Mouse (Mus musculus): ENCODE data around the gene Wscd2. TPM values are rescaled to one million over a fixed set of nuclear protein-coding genes. Genes with fewer than 3 reads are reported as not detected.

The Wscd2 gene
- polyA plus RNA-seq, 1 experiment from 2014 or later: 12.5 TPM

DNA sequence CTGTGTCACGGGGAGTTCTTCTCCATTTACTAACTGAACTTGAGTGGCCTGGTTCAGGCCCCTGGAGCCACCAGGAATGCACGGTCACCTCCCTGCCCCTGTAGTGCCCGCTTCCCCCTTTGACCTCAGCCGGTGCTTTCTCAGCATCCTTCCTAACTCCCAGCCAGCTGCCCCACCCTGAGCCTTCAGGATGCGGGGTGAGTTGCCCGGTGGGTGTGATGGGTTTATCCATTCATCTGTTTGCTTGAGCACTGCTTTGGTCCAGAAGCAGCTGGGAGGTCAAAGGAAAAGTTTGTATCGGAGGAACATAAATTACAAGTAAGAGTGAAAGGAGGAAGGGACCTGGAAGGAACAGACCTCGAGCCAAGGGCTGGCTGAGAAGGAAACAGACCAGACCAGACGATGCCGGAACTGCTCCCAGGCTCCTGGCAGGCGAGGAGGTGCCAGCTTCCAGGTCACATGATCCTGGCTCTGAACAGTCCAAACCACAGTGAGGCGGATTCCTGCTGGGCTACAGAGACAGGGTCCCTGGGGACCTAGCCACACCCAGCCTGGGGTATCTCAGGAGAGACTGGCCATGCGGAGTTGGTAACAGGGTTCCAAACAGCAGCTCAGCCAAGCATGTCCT, 144.0 kb downstream of the Wscd2 start:
- Histone ChIP-seq H3K9me3 (no peaks in the 10 kb centered on the region), H3K9ac (no peak overlapping the region; the same call in 1 of the 2 replicates), H3K36me3 (no peaks in the 10 kb centered on the region), H3K4me2 (no peak overlapping the region), H3K4me3 (no peak overlapping the region), H3K4me1 (peaks cover 42% of the 10 kb centered on the region), H3K27me3 (no peaks in the 10 kb centered on the region), H3K27ac (peak overlapping the region; percentile 40; the same call in 1 of the 2 replicates)
- ATAC-seq (ENCODE audit: insufficient number of reproducible peaks, insufficient read depth, low FRiP score, low TSS enrichment, low read depth): no peak
- WGBS: 58% methylated on average over 13 of the region's 13 CpGs

DNA sequence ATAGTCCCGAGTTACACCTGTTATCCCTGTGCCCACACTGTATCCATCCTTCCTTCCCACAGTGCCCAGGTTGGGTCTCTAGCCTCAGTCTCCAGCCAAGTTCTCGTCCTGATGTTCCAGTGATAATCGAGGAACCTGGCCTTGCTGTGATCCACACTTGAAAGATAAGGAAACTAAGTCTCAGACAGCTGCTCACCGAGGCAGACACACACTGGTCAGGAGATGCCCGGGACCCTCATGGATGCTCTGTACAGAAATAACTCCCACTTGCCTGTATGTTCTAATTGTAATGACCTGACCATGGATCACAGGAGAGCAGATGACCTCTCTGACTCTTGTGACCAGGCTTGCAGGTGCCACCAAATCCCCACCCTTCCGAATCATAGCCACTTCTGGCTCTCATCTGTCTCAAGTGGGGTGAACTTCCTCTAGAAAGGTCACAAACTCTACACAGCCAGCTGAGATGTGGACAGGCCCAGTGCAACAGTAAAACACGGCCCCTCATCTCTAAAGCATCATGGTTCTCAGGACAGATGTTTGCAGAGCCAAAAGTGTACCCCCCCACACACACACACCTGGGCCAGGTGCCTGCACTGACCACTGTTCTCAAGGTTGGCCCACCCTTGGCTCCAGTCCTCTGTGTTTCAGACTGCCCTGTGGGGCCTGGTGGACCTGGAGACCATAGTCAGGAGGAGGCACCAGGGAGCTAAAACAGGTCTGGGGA, 144.9 kb downstream of the Wscd2 start:
- Histone ChIP-seq H3K27me3 (no peaks in the 10 kb centered on the region), H3K9ac (no peak overlapping the region), H3K27ac (no peak overlapping the region), H3K4me3 (no peak overlapping the region), H3K4me2 (no peak overlapping the region), H3K36me3 (no peaks in the 10 kb centered on the region), H3K4me1 (peaks cover 39% of the 10 kb centered on the region), H3K9me3 (no peaks in the 10 kb centered on the region)
- no peak for ATAC-seq (ENCODE audit: insufficient number of reproducible peaks, insufficient read depth, low FRiP score, low TSS enrichment, low read depth)
- WGBS: 87% methylated on average over 7 of the region's 7 CpGs

DNA sequence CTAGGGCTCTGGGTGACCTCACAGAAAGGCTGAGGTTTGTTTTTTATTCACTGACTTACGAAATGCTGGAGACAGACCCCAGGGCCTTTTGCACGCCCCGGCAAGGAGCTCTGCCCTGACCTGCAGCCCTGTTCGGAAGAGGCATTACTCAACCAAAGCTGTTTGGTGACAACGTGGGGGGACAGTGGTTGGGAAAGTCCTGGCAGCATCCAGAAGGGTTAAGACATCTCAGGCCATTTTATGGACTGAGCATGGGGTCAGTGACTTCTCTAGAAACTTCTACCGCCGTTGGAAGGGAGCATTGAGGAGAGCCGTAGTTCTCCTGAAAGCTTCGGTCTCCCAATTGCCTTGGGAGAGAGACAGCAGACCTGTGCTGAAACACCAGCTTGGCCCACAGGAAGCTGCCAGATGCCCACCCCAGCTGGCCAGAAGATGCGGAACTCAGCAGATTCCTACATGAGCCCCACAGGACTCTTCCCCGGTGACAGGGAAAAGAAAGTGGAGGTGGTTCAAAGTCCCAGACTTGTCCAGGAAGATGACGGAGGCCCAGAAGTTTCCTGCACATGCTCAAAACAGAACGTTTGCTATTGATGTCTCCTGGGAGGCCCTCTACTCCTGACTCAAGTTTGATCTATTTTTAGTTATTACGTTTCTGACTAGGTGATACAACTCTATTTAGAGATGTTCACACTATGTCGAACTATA, 145.9 kb downstream of the Wscd2 start:
- Histone ChIP-seq H3K4me2 (no peak overlapping the region), H3K27me3 (no peaks in the 10 kb centered on the region), H3K27ac (no peak overlapping the region), H3K4me1 (peaks cover 42% of the 10 kb centered on the region), H3K36me3 (no peaks in the 10 kb centered on the region), H3K9me3 (no peaks in the 10 kb centered on the region), H3K4me3 (no peak overlapping the region), H3K9ac (no peak overlapping the region)
- WGBS: 76% methylated on average over 15 of the region's 15 CpGs
- ATAC-seq (ENCODE audit: insufficient number of reproducible peaks, insufficient read depth, low FRiP score, low TSS enrichment, low read depth): no peak

DNA sequence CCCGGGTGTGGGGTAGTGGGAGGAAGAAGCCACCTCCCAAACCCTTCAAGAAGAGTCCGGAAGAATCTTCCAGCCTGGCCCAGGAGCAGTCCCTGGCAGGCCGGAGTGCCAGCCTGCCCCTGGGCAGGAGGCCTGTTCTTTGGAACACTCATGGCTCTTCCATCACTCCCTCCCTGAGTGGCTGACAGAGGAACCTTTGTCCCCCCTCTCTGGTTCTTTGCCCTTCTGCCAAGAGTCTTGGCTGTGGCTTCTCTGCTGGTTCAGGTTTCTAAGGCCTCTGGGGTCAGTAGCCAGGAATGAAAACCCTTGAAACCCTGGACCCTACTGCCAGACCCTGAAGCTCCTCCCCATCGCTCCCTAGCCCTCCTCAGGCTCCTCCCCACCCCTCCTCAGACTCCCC, 147.5 kb downstream of the Wscd2 start:
- Histone ChIP-seq H3K4me1 (peaks cover 43% of the 10 kb centered on the region), H3K9ac (no peak overlapping the region), H3K4me2 (no peak overlapping the region), H3K27ac (no peak overlapping the region), H3K4me3 (no peak overlapping the region), H3K36me3 (no peaks in the 10 kb centered on the region), H3K27me3 (no peaks in the 10 kb centered on the region), H3K9me3 (no peaks in the 10 kb centered on the region)
- ATAC-seq (ENCODE audit: insufficient number of reproducible peaks, insufficient read depth, low FRiP score, low TSS enrichment, low read depth): no peak
- WGBS: 61% methylated on average over 4 of the region's 4 CpGs

DNA sequence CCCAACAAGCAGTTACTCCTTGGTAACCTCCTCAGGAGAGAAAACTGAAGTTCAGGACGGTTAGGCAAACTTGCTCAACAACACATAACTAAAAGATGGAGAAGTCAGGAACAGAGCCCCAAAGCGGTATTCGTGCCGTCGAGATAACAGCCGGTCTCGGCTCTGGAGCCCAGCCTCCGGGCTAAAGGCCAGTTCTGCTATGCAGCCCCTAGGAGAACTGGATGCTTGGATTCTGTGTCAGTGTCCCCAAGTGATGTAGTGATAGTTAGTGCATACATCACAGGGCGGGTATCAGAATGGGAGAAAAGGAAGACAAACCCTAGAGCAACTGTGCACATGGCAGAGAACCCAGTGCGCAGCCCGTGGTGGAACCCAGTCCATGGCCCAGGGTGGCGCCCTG, 147.9 kb downstream of the Wscd2 start:
- Histone ChIP-seq H3K9ac (no peak overlapping the region), H3K9me3 (no peaks in the 10 kb centered on the region), H3K4me2 (no peak overlapping the region), H3K27me3 (no peaks in the 10 kb centered on the region), H3K27ac (no peak overlapping the region), H3K36me3 (no peaks in the 10 kb centered on the region), H3K4me3 (no peak overlapping the region), H3K4me1 (peaks cover 40% of the 10 kb centered on the region)
- WGBS: 84% methylated on average over 12 of the region's 12 CpGs
- no peak for ATAC-seq (ENCODE audit: insufficient number of reproducible peaks, insufficient read depth, low FRiP score, low TSS enrichment, low read depth)

DNA sequence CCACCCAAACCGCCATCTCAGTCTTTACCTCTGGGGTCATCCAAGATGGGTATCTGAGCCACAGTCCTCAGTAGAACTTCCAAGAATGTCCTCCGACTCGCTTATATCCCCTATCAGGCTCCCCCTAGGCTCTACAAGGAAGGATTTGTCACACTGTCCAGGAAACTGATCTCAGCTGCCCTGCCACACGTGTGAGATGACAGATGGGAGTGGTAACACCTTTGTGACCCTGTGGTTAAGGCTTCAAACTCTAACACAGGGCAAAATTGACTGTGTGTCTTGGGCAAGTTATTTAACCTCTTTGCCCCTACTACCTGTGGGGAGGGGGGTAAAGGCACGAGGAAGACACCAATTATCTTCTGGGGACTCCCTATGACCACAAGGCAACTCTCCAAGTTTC, 149.0 kb downstream of the Wscd2 start:
- H3K4me2 ChIP-seq: no peak overlapping the region
- H3K27ac ChIP-seq: peak overlapping the region; percentile 40; the same call in 1 of the 2 replicates
- no peak overlapping the region for H3K4me3 ChIP-seq
- no peaks in the 10 kb centered on the region for H3K9me3 ChIP-seq
- peaks cover 36% of the 10 kb centered on the region for H3K4me1 ChIP-seq
- ATAC-seq (ENCODE audit: insufficient number of reproducible peaks, insufficient read depth, low FRiP score, low TSS enrichment, low read depth): no peak
- H3K27me3 ChIP-seq: no peaks in the 10 kb centered on the region
- no peak overlapping the region for H3K9ac ChIP-seq
- 70% methylated on average over 5 of the region's 5 CpGs for WGBS
- no peaks in the 10 kb centered on the region for H3K36me3 ChIP-seq

Other genes starting within 250 kb of the Wscd2 start
- gene Sgsm1, start 179.5 kb upstream of the Wscd2 start, polyA plus RNA-seq (2015; fragmentation: Nextera tagmentation; extraction: Ambion mirVana): 2.7 and 3.5 TPM in 2 replicates
- not detected in 2 replicates for gene Aym1, start 133.0 kb upstream of the Wscd2 start, polyA plus RNA-seq (2015; fragmentation: Nextera tagmentation; extraction: Ambion mirVana)
- 4.5 and 5.3 TPM in 2 replicates for gene Cmklr1, start 160.1 kb downstream of the Wscd2 start, polyA plus RNA-seq (2015; fragmentation: Nextera tagmentation; extraction: Ambion mirVana)
- gene 1700069L16Rik, start 234.4 kb downstream of the Wscd2 start, polyA plus RNA-seq (2015; fragmentation: Nextera tagmentation; extraction: Ambion mirVana): not detected in 2 replicates
- 6.2 and 6.6 TPM in 2 replicates for gene Ficd, start 245.5 kb downstream of the Wscd2 start, polyA plus RNA-seq (2015; fragmentation: Nextera tagmentation; extraction: Ambion mirVana)

Data from embryonic facial prominence, embryonic 13.5 days (tissue).